Mouse (Mus musculus) CH12.LX (cell line): ENCODE results near the gene Krba1. TPM values are rescaled to one million over a fixed set of nuclear protein-coding genes. Genes with fewer than 3 reads are reported as not detected.

Experiments used
- DNase-seq: peaks from one replicate; pipeline ENCODE4 v3.0.0-alpha.2; 2013; ENCODE audit errors: extremely low read depth
- H3K27ac ChIP-seq: 2 replicates; pipeline ENCODE4 v1.5.1; 2012; ENCODE audit warnings: low read depth, mild to moderate bottlenecking, control low read depth, moderate library complexity; ENCODE audit not compliant: insufficient read depth
- H3K27me3 ChIP-seq: replicated peaks from 2 replicates; pipeline ENCODE3; 2012; ENCODE audit warnings: inconsistent platforms
- H3K36me3 ChIP-seq, 2 experiments: replicated peaks in 1 of 2; 2 replicates each; pipeline versions ENCODE3 to v1.6.1; 2012; ENCODE audit warnings: inconsistent platforms in 1 of 2, low read length in 1 of 2, mild to moderate bottlenecking in 1 of 2, mixed read lengths in 1 of 2, moderate library complexity in 1 of 2; ENCODE audit not compliant: control insufficient read depth in 1 of 2, insufficient read depth in 1 of 2
- H3K4me1 ChIP-seq, 2 experiments: 2 replicates each; pipeline ENCODE4 v1.6.1; 2012; ENCODE audit warnings: inconsistent platforms in 1 of 2, moderate library complexity in 1 of 2; ENCODE audit not compliant: insufficient read depth in 2 of 2, control insufficient read depth in 1 of 2
- H3K4me2 ChIP-seq: 2 replicates; pipeline ENCODE4 v1.6.1; 2012; ENCODE audit warnings: low read depth, mild to moderate bottlenecking, control low read depth; ENCODE audit not compliant: poor library complexity, insufficient read depth, severe bottlenecking
- H3K4me3 ChIP-seq, 3 experiments: fragments of 150-350 bp in 1 of 3; sonication (generic) in 1 of 3; replicated peaks in 1 of 3; 2 replicates each; pipeline versions ENCODE3 to v1.5.1; 2011 to 2012; ENCODE audit warnings: low read depth in 2 of 3, low read length in 2 of 3, mild to moderate bottlenecking in 2 of 3, moderate library complexity in 2 of 3, control low read depth in 1 of 3, improper control_type of control experiment in 1 of 3, inconsistent platforms in 1 of 3, mixed read lengths in 1 of 3; ENCODE audit not compliant: poor library complexity in 1 of 3
- H3K79me2 ChIP-seq: replicated peaks from 2 replicates; pipeline ENCODE4 v1.6.1; 2012; ENCODE audit warnings: mild to moderate bottlenecking, moderate library complexity; ENCODE audit not compliant: control insufficient read depth, poor library complexity, insufficient read depth, severe bottlenecking; ENCODE audit errors: extremely low read depth
- H3K9ac ChIP-seq: 2 replicates; pipeline ENCODE4 v1.6.1; 2012; ENCODE audit warnings: low read depth, mild to moderate bottlenecking, control low read depth, moderate library complexity; ENCODE audit not compliant: insufficient read depth
- H3K9me3 ChIP-seq: replicated peaks from 2 replicates; pipeline ENCODE3; 2012; ENCODE audit warnings: low read length, inconsistent platforms, mixed read lengths
- BHLHE40 ChIP-seq: IDR thresholded peaks from 2 replicates; pipeline ENCODE4 v1.6.1; 2011; ENCODE audit warnings: mild to moderate bottlenecking, low read depth, low read length, improper control_type of control experiment
- CHD1 ChIP-seq: IDR thresholded peaks from 2 replicates; pipeline ENCODE4 v1.6.1; 2012; ENCODE audit warnings: low read depth, low read length, improper control_type of control experiment, inconsistent platforms
- CHD2 ChIP-seq: IDR thresholded peaks from 2 replicates; pipeline ENCODE4 v1.6.1; 2011; ENCODE audit warnings: low read length, improper control_type of control experiment
- CTCF ChIP-seq, 2 experiments: IDR thresholded peaks in 1 of 2; conservative IDR thresholded peaks in 1 of 2; 2 replicates each; pipeline ENCODE4 v1.5.1; 2011 to 2012; ENCODE audit warnings: low read depth in 2 of 2, low read length in 2 of 2, improper control_type of control experiment in 1 of 2, inconsistent platforms in 1 of 2, mild to moderate bottlenecking in 1 of 2, moderate library complexity in 1 of 2
- E2F4 ChIP-seq: IDR thresholded peaks from 2 replicates; pipeline ENCODE4 v1.6.1; 2011; ENCODE audit warnings: low read depth, low read length, improper control_type of control experiment; ENCODE audit not compliant: insufficient replicate concordance
- EP300 ChIP-seq: IDR thresholded peaks from 2 replicates; pipeline ENCODE4 v1.6.1; 2011; ENCODE audit warnings: low read length, improper control_type of control experiment
- IRF4 ChIP-seq: IDR thresholded peaks from 2 replicates; pipeline ENCODE4 v1.6.1; 2014; ENCODE audit warnings: low read depth, mild to moderate bottlenecking, inconsistent platforms, low read length, improper control_type of control experiment
- JUN ChIP-seq: IDR thresholded peaks from 2 replicates; pipeline ENCODE4 v1.6.1; 2011; ENCODE audit warnings: low read depth, mild to moderate bottlenecking, low read length, improper control_type of control experiment, moderate library complexity; ENCODE audit not compliant: insufficient read depth
- JUND ChIP-seq: conservative IDR thresholded peaks from 2 replicates; pipeline ENCODE4 v1.6.1; 2011; ENCODE audit warnings: low read depth, low read length, improper control_type of control experiment
- MAFK ChIP-seq: IDR thresholded peaks from 2 replicates; pipeline ENCODE4 v1.6.1; 2011; ENCODE audit warnings: low read length, improper control_type of control experiment; ENCODE audit not compliant: insufficient replicate concordance
- MAX ChIP-seq: IDR thresholded peaks from 2 replicates; pipeline ENCODE4 v1.6.1; 2011; ENCODE audit warnings: low read length, improper control_type of control experiment
- MAZ ChIP-seq: IDR thresholded peaks from 2 replicates; pipeline ENCODE4 v1.6.1; 2012; ENCODE audit warnings: low read depth, mild to moderate bottlenecking, inconsistent platforms, low read length, improper control_type of control experiment, moderate library complexity
- MEF2A ChIP-seq: IDR thresholded peaks from 2 replicates; pipeline ENCODE4 v1.6.1; 2014; ENCODE audit warnings: low read depth, mild to moderate bottlenecking, inconsistent platforms, low read length, improper control_type of control experiment, borderline replicate concordance
- NRF1 ChIP-seq: IDR thresholded peaks from 2 replicates; pipeline ENCODE4 v1.6.1; 2014; ENCODE audit warnings: low read depth, mild to moderate bottlenecking, inconsistent platforms, low read length, improper control_type of control experiment, moderate library complexity
- RAD21 ChIP-seq: IDR thresholded peaks from 2 replicates; pipeline ENCODE4 v1.6.1; 2011; ENCODE audit warnings: low read depth, mild to moderate bottlenecking, low read length, improper control_type of control experiment, moderate library complexity
- SIN3A ChIP-seq: IDR thresholded peaks from 2 replicates; pipeline ENCODE4 v1.6.1; 2012; ENCODE audit warnings: low read length, improper control_type of control experiment, inconsistent platforms
- SMC3 ChIP-seq: IDR thresholded peaks from 2 replicates; pipeline ENCODE4 v1.6.1; 2011; ENCODE audit warnings: low read depth, low read length, improper control_type of control experiment
- UBTF ChIP-seq: IDR thresholded peaks from 2 replicates; pipeline ENCODE4 v1.6.1; 2012; ENCODE audit warnings: low read depth, mild to moderate bottlenecking, inconsistent platforms, low read length, improper control_type of control experiment, moderate library complexity
- USF2 ChIP-seq: conservative IDR thresholded peaks from 2 replicates; pipeline ENCODE4 v1.6.1; 2011; ENCODE audit warnings: low read depth, low read length, improper control_type of control experiment
- dilution Hi-C: fragments of 300-500 bp; cut with MboI; formaldehyde crosslinking; loops from 2 replicates; pipeline ENCODE4 v1.14.3; 2020; ENCODE audit warnings: low sequenced_read_pairs; ENCODE audit not compliant: extremely low pct_unique_long_range_greater_than_20kb, extremely low pct_ligation_motif_present
- in situ Hi-C: fragments of 300-500 bp; cut with MboI; formaldehyde crosslinking; loops from 3 replicates; pipeline ENCODE4 v1.14.3; 2019; ENCODE audit warnings: low sequenced_read_pairs, low pct_ligation_motif_present, low pct_unique_long_range_greater_than_20kb, mixed read lengths
- polyA plus RNA-seq: library from polyadenylated mRNA; unstranded; fragments of >175 nt; gene quantifications from 2 replicates; pipeline ENCODE4 v1.2.1, GENCODE M21; 2012; ENCODE audit warnings: low read depth; ENCODE audit not compliant: insufficient read length
- total RNA-seq, 2 experiments: library from RNA; depleted of rRNA; stranded (reverse); fragments of 300-350 nt in 1 of 2; fragments of >200 nt in 1 of 2; gene quantifications; 2 replicates each; pipeline ENCODE4 v1.2.3; 2012 to 2014

Gene Krba1
- total and polyA plus RNA-seq, 3 experiments = 2.9 to 12.7 (median 9.8) TPM

- H3K9ac ChIP-seq = no peak overlapping the region
Measured at GRCm38 (mm10) chr6:48420647-48421046, 25.3 kb downstream of the Krba1 start.

GRCm38 (mm10) chr6:48423336-48423735 lies 27.9 kb downstream of the Krba1 start:
- Histone ChIP-seq H3K9ac (no peak overlapping the region), H3K79me2 (no peaks in the 10 kb centered on the region)
- in situ Hi-C loops = no loop called here
- TF ChIP-seq USF2 = no peak
- peak; percentile 50; the same call in 1 of the 2 replicates for TF ChIP-seq IRF4
- 0 out of 2 replicates have a peak, but pooled peaks have one; percentile 21 for TF ChIP-seq EP300
- TF ChIP-seq NRF1 = no peak
- TF ChIP-seq E2F4 = no peak
- no peak for TF ChIP-seq SIN3A
- no peak for TF ChIP-seq UBTF
- TF ChIP-seq JUND = no peak
- no peak for TF ChIP-seq MAFK
- no peak for TF ChIP-seq MAZ
- no peak for TF ChIP-seq CHD1
- TF ChIP-seq MAX = no peak
- TF ChIP-seq, all 38 proteins: peak for 2
- Histone ChIP-seq H3K4me1 (peaks cover 9 to 33% of the 10 kb centered on the region in 2 experiments; a peak in 3 of 4 replicates), H3K36me3 (peaks cover 0 to 5% of the 10 kb centered on the region in 2 experiments), H3K27ac (no peak overlapping the region), H3K27me3 (no peaks in the 10 kb centered on the region), H3K9me3 (no peaks in the 10 kb centered on the region), H3K4me3 (no peak overlapping the region), H3K4me2 (no peak overlapping the region; the same call in 1 of the 2 replicates)
- no peak for DNase-seq
- dilution Hi-C loops = no loop called here

More at GRCm38 (mm10) chr6:48420647-48421046, 25.3 kb downstream of the Krba1 start:
- peaks cover 17 to 32% of the 10 kb centered on the region in 2 experiments for H3K36me3 ChIP-seq
- no peak overlapping the region for H3K4me3 ChIP-seq
- no peak for DNase-seq
- no peak overlapping the region for H3K27ac ChIP-seq
- H3K4me2 ChIP-seq = no peak overlapping the region
- no peaks in the 10 kb centered on the region for H3K27me3 ChIP-seq
- peak; percentile 27; the same call in 1 of the 2 replicates for TF ChIP-seq BHLHE40
- no peak for TF ChIP-seq CHD2
- no peaks in the 10 kb centered on the region for H3K9me3 ChIP-seq
- in situ Hi-C loops = no loop called here
- no peaks in the 10 kb centered on the region for H3K79me2 ChIP-seq
- peaks cover 9 to 33% of the 10 kb centered on the region in 2 experiments; a peak in 3 of 4 replicates for H3K4me1 ChIP-seq
- dilution Hi-C loops = no loop called here

- DNase-seq = peak; percentile 41
- dilution Hi-C loops = no loop called here
- H3K9ac ChIP-seq = no peak overlapping the region
- H3K79me2 ChIP-seq = no peaks in the 10 kb centered on the region
- no peak overlapping the region for H3K4me3 ChIP-seq
- no peak overlapping the region for H3K4me2 ChIP-seq
- no peaks in the 10 kb centered on the region for H3K27me3 ChIP-seq
- TF ChIP-seq MEF2A (no peak), CTCF (conservative IDR thresholded peaks at IDR 0.05 in 1 of 2, IDR thresholded peaks at IDR 0.05 in 1 of 2; ENCODE audit: low read depth in 2 of 2, low read length in 2 of 2) (peak; percentile 43 to 52), RAD21 (peak; percentile 26), SMC3 (peak; percentile 27; the same call in 1 of the 2 replicates), JUN (no peak)
- in situ Hi-C loops = no loop called here
- H3K36me3 ChIP-seq = no peaks in the 10 kb centered on the region
- no peak overlapping the region for H3K27ac ChIP-seq
- no peaks in the 10 kb centered on the region for H3K9me3 ChIP-seq
- H3K4me1 ChIP-seq = peaks cover 9 to 41% of the 10 kb centered on the region in 2 experiments; a peak in 3 of 4 replicates
Measured at GRCm38 (mm10) chr6:48424074-48424473, 28.7 kb downstream of the Krba1 start.
